In the genomic region with DNA sequence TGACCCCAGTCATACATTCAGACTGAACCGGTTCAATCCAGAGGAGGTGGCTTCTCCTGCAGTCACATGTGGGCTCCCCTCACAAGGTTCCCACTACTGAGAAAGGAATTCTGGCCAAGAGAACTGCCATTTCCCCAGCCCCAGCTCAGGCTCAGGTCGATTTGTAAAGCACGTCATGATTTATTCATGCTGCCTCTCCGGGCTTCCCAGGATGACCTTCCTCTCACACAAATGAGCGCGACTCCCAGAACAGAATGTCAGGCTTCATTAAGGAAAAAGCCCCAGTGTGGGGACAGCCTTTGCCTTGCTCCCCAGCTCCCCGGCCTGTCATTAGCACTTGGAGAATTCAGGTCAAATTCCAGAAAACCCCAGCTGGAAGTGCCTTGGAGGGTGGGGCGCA, we compare ENCODE assay signal across 10 mouse cellular contexts.
DNase-seq lines count a peak whose midpoint lies in the region; ATAC-seq and TF ChIP-seq lines count a peak whose summit lies in the region.
"Had no signal": no experiment of that assay in that cellular context is flagged by ENCODE, and none has a peak within 500 bp of the region (broad histone marks: within the 10 kb centered on the region; RNA-seq: fewer than 3 reads in every experiment).

No protein-coding gene starts in this region.

- H3K36me3 ChIP-seq in forebrain, embryonic 16.5 days (ENCODE audit: control insufficient read depth, insufficient read depth) = no peaks in the 10 kb centered on the region

- H3K9me3 ChIP-seq in forebrain, embryonic 16.5 days (ENCODE audit: control insufficient read depth, low read length) = no peaks in the 10 kb centered on the region

- DNase-seq in left cerebral cortex, adult 2 months (ENCODE audit: extremely low spot score in 1 of 2, low spot score in 2 of 2) = peak in 1 of 2 experiments; percentile 32
- DNase-seq in left cerebral cortex, postnatal 4 days = no peak
- peak; percentile 60 for DNase-seq in mesoderm, embryonic 11.5 days (ENCODE audit: low read depth, low spot score)
- peak; percentile 80 for DNase-seq in retina, postnatal 1 day
- no peak for DNase-seq in urinary bladder, postnatal 14 days (ENCODE audit: low spot score)
- DNase-seq in spleen, postnatal 14 days (ENCODE audit: low spot score in 2 of 2) = no peak
- DNase-seq in spleen, postnatal 10 days (ENCODE audit: low spot score in 2 of 2) = no peak
- DNase-seq: cerebellum, adult 11 months; liver had no signal

- no peak for TF ChIP-seq CTCF in left cerebral cortex, adult 2 months (IDR thresholded peaks at IDR 0.05)

- no peak overlapping the region for H3K4me2 ChIP-seq in forebrain, embryonic 16.5 days (ENCODE audit: low read length)

- ATAC-seq in forebrain, embryonic 16.5 days = 0 out of 2 replicates have a peak, but pooled peaks have one; percentile 6

- peak overlapping the region; percentile 53; the same call in 1 of the 2 replicates for H3K27ac ChIP-seq in left cerebral cortex, adult 2 months
- H3K27ac ChIP-seq in forebrain, embryonic 16.5 days (ENCODE audit: low read length) = no peak overlapping the region

- H3K27me3 ChIP-seq in forebrain, embryonic 16.5 days (replicated peaks; ENCODE audit: control insufficient read depth, insufficient read depth, low read length) = no peaks in the 10 kb centered on the region

- no peak overlapping the region for H3K4me3 ChIP-seq in left cerebral cortex, adult 2 months
- H3K4me3 ChIP-seq in forebrain, embryonic 16.5 days (replicated peaks; ENCODE audit: low read length) = no peak overlapping the region

- H3K4me1 ChIP-seq in forebrain, embryonic 16.5 days (replicated peaks; ENCODE audit: control insufficient read depth, insufficient read depth, low read length) = peaks cover 15% of the 10 kb centered on the region

- 12% methylated on average over 8 of the region's 8 CpGs for WGBS in forebrain, embryonic 16.5 days

- H3K9ac ChIP-seq in forebrain, embryonic 16.5 days (replicated peaks; ENCODE audit: low read depth, low read length) = no peak overlapping the region

- intact Hi-C loops in left cerebral cortex, adult 2 months (cut with DNase I) = no loop called here
- intact Hi-C loops in left cerebral cortex, postnatal 4 days (cut with DNase I) = no loop called here

Comparison
In these comparisons a context has a peak if more than half of its experiments do, and no peak if none do; other contexts are left out.
1. DNase-seq: peak in mesoderm, embryonic 11.5 days (single experiment) and retina, postnatal 1 day (single experiment); none in left cerebral cortex, postnatal 4 days (single experiment), urinary bladder, postnatal 14 days (single experiment), spleen, postnatal 14 days (0 of 2) and spleen, postnatal 10 days (0 of 2).